Mouse (Mus musculus) v-Abl transformed pro-B cells (cell line): Measurements from ENCODE around the gene Fcamr.

Source experiments
- in situ Hi-C, 2 experiments: fragments of 400-800 bp; cut with MboI; formaldehyde crosslinking; loops; one replicate each; pipeline ENCODE4 v1.15.1; 2025; ENCODE audit not compliant: unreplicated experiment in 2 of 2

Fcamr gene

GRCm38 (mm10) chr1:130840599-130841379 is 40.1 kb downstream of the Fcamr start:
- in situ Hi-C loops = loop anchor here in 1 of 2 experiments (25.0 kb wide), 1 partner anchor 422 kb away; no protein-coding TSS in a partner anchor

GRCm38 (mm10) chr1:130841621-130842020 is 40.9 kb downstream of the Fcamr start:
- in situ Hi-C loops = loop anchor here in 1 of 2 experiments (25.0 kb wide), 1 partner anchor 421 kb away; no protein-coding TSS in a partner anchor

GRCm38 (mm10) chr1:130844516-130844915 is 43.8 kb downstream of the Fcamr start:
- in situ Hi-C loops = loop anchor here in 1 of 2 experiments (25.0 kb wide), 1 partner anchor 418 kb away; no protein-coding TSS in a partner anchor

- in situ Hi-C loops = loop anchor here in 1 of 2 experiments (25.0 kb wide), 1 partner anchor 413 kb away; no protein-coding TSS in a partner anchor
These were observed 49.0 kb downstream of the Fcamr start for GRCm38 (mm10) chr1:130849530-130850214.

GRCm38 (mm10) chr1:130850405-130850804 is 49.7 kb downstream of the Fcamr start:
- in situ Hi-C loops = no loop called here

- in situ Hi-C loops = no loop called here
These were observed 54.1 kb downstream of the Fcamr start for GRCm38 (mm10) chr1:130854819-130855218.

GRCm38 (mm10) chr1:130855723-130856122 is 55.0 kb downstream of the Fcamr start:
- in situ Hi-C loops = no loop called here

GRCm38 (mm10) chr1:130857456-130857855 is 56.8 kb downstream of the Fcamr start:
- in situ Hi-C loops = no loop called here

- in situ Hi-C loops = no loop called here
These were observed 63.5 kb downstream of the Fcamr start for GRCm38 (mm10) chr1:130864238-130864637.
